Mouse (Mus musculus) myocyte (in vitro differentiated cells): ENCODE results near the gene Sigmar1.
"Not testable (repeated sequence)": the region's sequence is repeated elsewhere in the genome, so short reads cannot be mapped to it uniquely, and the experiment has no call there.

ENCODE experiments used
- E2F4 ChIP-seq: IDR thresholded peaks from one replicate; pipeline ENCODE4 v1.6.1; 2011; ENCODE audit warnings: mild to moderate bottlenecking, control low read depth, moderate library complexity; ENCODE audit not compliant: insufficient read depth
- MAX ChIP-seq: IDR thresholded peaks from one replicate; pipeline ENCODE4 v1.6.1; 2011; ENCODE audit warnings: low read depth, mild to moderate bottlenecking, control low read depth
- MYOG ChIP-seq, 3 experiments: IDR thresholded peaks; one replicate each; pipeline ENCODE4 v1.6.1; 2011; ENCODE audit warnings: control low read depth in 2 of 3, low read depth in 2 of 3, mild to moderate bottlenecking in 2 of 3; ENCODE audit not compliant: insufficient read length in 2 of 3, control insufficient read depth in 1 of 3, insufficient read depth in 1 of 3
- POLR2A ChIP-seq: IDR thresholded peaks from one replicate; pipeline ENCODE4 v1.6.1; 2011; ENCODE audit warnings: low read depth, mild to moderate bottlenecking, control low read depth, moderate library complexity; ENCODE audit not compliant: insufficient read length
- POLR2AphosphoS2 ChIP-seq: IDR thresholded peaks from one replicate; pipeline ENCODE4 v1.6.1; 2011; ENCODE audit warnings: low read depth, control low read depth; ENCODE audit not compliant: insufficient read length
- SRF ChIP-seq: IDR thresholded peaks from one replicate; pipeline ENCODE4 v1.6.1; 2011; ENCODE audit warnings: low read depth; ENCODE audit not compliant: control insufficient read depth, insufficient read length

DNA sequence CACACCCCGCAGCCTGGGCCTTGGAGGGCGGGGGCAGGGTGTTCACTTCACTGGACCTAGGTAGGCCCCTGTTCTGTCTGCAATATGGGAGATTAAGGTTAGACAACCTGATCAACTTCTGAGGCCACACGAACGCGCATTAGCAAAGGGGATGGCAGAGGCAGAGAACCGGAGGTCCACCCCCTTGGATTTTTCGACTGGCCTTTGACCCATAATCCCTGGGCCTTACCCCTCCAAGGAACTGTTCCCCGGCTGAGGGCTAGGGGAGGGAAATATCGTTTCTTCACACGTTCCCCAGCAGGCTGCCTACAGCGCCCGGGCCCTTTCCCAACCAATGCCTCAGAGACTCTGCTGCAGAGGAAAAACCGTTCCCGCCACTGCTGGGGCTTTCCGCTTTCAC lies 59.5 kb downstream of the Sigmar1 start:
- TF ChIP-seq POLR2A; POLR2AphosphoS2; MYOG (IDR thresholded peaks at IDR 0.05; ENCODE audit: control insufficient read depth in 1 of 3, insufficient read depth in 1 of 3, insufficient read length in 2 of 3, low read depth in 2 of 3); E2F4; MAX; SRF: not testable (repeated sequence)
